Mouse (Mus musculus) MEL (cell line): ENCODE data around the gene Samd10. TPM values are rescaled to one million over a fixed set of nuclear protein-coding genes. Genes with fewer than 3 reads are reported as not detected.
A peak's percentile ranks its signal among the peaks of the same experiment; 100 is the strongest.

ENCODE experiments used
- DNase-seq: peaks from one replicate; pipeline ENCODE4 v3.0.0; 2011; ENCODE audit warnings: low read depth, low spot score
- H3K27ac ChIP-seq: 2 replicates; pipeline ENCODE4 v1.5.1; 2012; ENCODE audit warnings: low read depth, mild to moderate bottlenecking, control low read depth, low read length, moderate library complexity; ENCODE audit not compliant: control insufficient read depth
- H3K27me3 ChIP-seq, 2 experiments: fragments of 150-350 bp in 1 of 2; sonication (generic) in 1 of 2; 2 replicates each; pipeline ENCODE4 v1.6.1; 2012; ENCODE audit warnings: low read length in 2 of 2, mild to moderate bottlenecking in 2 of 2, improper control_type of control experiment in 1 of 2, moderate library complexity in 1 of 2; ENCODE audit not compliant: insufficient read depth in 2 of 2, control insufficient read depth in 1 of 2
- H3K36me3 ChIP-seq, 2 experiments: 2 replicates each; pipeline ENCODE4 v1.6.1; 2012 to 2014; ENCODE audit warnings: low read length in 2 of 2, improper control_type of control experiment in 1 of 2, inconsistent platforms in 1 of 2, mild to moderate bottlenecking in 1 of 2; ENCODE audit not compliant: insufficient read depth in 2 of 2, control insufficient read depth in 1 of 2
- H3K4me1 ChIP-seq, 2 experiments: fragments of 150-350 bp in 1 of 2; sonication (generic) in 1 of 2; 2 replicates each; pipeline ENCODE4 v1.6.1; 2012; ENCODE audit warnings: low read length in 2 of 2, improper control_type of control experiment in 1 of 2, mild to moderate bottlenecking in 1 of 2; ENCODE audit not compliant: insufficient read depth in 2 of 2, control insufficient read depth in 1 of 2
- H3K4me3 ChIP-seq, 2 experiments: fragments of 150-350 bp in 1 of 2; sonication (generic) in 1 of 2; 2 replicates each; pipeline ENCODE4 v1.5.1; 2012; ENCODE audit warnings: low read depth in 2 of 2, low read length in 2 of 2, mild to moderate bottlenecking in 2 of 2, moderate library complexity in 2 of 2, control low read depth in 1 of 2, improper control_type of control experiment in 1 of 2; ENCODE audit not compliant: control insufficient read depth in 1 of 2, insufficient read depth in 1 of 2
- H3K79me2 ChIP-seq: 2 replicates; pipeline ENCODE4 v1.6.1; 2012; ENCODE audit warnings: mild to moderate bottlenecking, low read length, moderate library complexity; ENCODE audit not compliant: control insufficient read depth, poor library complexity, insufficient read depth
- H3K9ac ChIP-seq: 2 replicates; pipeline ENCODE4 v1.6.1; 2012; ENCODE audit warnings: low read depth, mild to moderate bottlenecking, control low read depth, low read length, moderate library complexity; ENCODE audit not compliant: control insufficient read depth, poor library complexity, severe bottlenecking
- H3K9me3 ChIP-seq: fragments of 150-350 bp; sonication (generic); replicated peaks from 2 replicates; pipeline ENCODE4 v1.6.1; 2012; ENCODE audit warnings: mild to moderate bottlenecking, low read length, improper control_type of control experiment, moderate library complexity; ENCODE audit not compliant: insufficient read depth
- BHLHE40 ChIP-seq: IDR thresholded peaks from 2 replicates; pipeline ENCODE4 v1.6.1; 2012; ENCODE audit warnings: low read depth, mild to moderate bottlenecking, inconsistent platforms, low read length, improper control_type of control experiment, borderline replicate concordance
- CHD2 ChIP-seq: IDR thresholded peaks from 2 replicates; pipeline ENCODE4 v1.6.1; 2011; ENCODE audit warnings: low read length, improper control_type of control experiment
- E2F4 ChIP-seq: IDR thresholded peaks from 2 replicates; pipeline ENCODE4 v1.6.1; 2011; ENCODE audit warnings: low read depth, low read length, improper control_type of control experiment, borderline replicate concordance
- ELF1 ChIP-seq: IDR thresholded peaks from 2 replicates; pipeline ENCODE4 v1.6.1; 2014; ENCODE audit warnings: low read depth, mild to moderate bottlenecking, inconsistent platforms, low read length, improper control_type of control experiment, moderate library complexity
- GABPA ChIP-seq: IDR thresholded peaks from 2 replicates; pipeline ENCODE4 v1.6.1; 2012; ENCODE audit warnings: low read depth, mild to moderate bottlenecking, inconsistent platforms, low read length, improper control_type of control experiment, moderate library complexity
- GATA1 ChIP-seq: IDR thresholded peaks from 2 replicates; pipeline ENCODE4 v1.6.1; 2011; ENCODE audit warnings: low read depth, low read length, improper control_type of control experiment
- JUND ChIP-seq: IDR thresholded peaks from 2 replicates; pipeline ENCODE4 v1.6.1; 2011; ENCODE audit warnings: low read depth, mild to moderate bottlenecking, improper control_type of control experiment, low read length
- KAT2A ChIP-seq: conservative IDR thresholded peaks from 2 replicates; pipeline ENCODE4 v1.6.1; 2012; ENCODE audit warnings: low read depth, low read length, improper control_type of control experiment, inconsistent platforms
- MAFK ChIP-seq: IDR thresholded peaks from 2 replicates; pipeline ENCODE4 v1.6.1; 2011; ENCODE audit warnings: low read depth, mild to moderate bottlenecking, low read length, improper control_type of control experiment, borderline replicate concordance
- MAX ChIP-seq: IDR thresholded peaks from 2 replicates; pipeline ENCODE4 v1.6.1; 2011; ENCODE audit warnings: low read length, improper control_type of control experiment
- MEF2A ChIP-seq: IDR thresholded peaks from 2 replicates; pipeline ENCODE4 v1.6.1; 2014; ENCODE audit warnings: low read depth, mild to moderate bottlenecking, inconsistent platforms, low read length, improper control_type of control experiment; ENCODE audit not compliant: poor library complexity, insufficient replicate concordance, severe bottlenecking; ENCODE audit errors: extremely low read depth
- MYC ChIP-seq: IDR thresholded peaks from 2 replicates; pipeline ENCODE4 v1.6.1; 2011; ENCODE audit warnings: low read depth, mild to moderate bottlenecking, low read length, improper control_type of control experiment, moderate library complexity
- NELFE ChIP-seq: IDR thresholded peaks from 2 replicates; pipeline ENCODE4 v1.6.1; 2011; ENCODE audit warnings: low read depth, low read length, improper control_type of control experiment
- SMC3 ChIP-seq: IDR thresholded peaks from 2 replicates; pipeline ENCODE4 v1.6.1; 2011; ENCODE audit warnings: low read depth, low read length, improper control_type of control experiment
- TAL1 ChIP-seq: IDR thresholded peaks from 2 replicates; pipeline ENCODE4 v1.6.1; 2012; ENCODE audit warnings: mild to moderate bottlenecking, inconsistent platforms, low read length, moderate library complexity, mixed read lengths
- TCF12 ChIP-seq: IDR thresholded peaks from 2 replicates; pipeline ENCODE4 v1.6.1; 2014; ENCODE audit warnings: low read depth, mild to moderate bottlenecking, inconsistent platforms, low read length, improper control_type of control experiment, moderate library complexity
- USF1 ChIP-seq: IDR thresholded peaks from 2 replicates; pipeline ENCODE4 v1.6.1; 2014; ENCODE audit warnings: low read depth, mild to moderate bottlenecking, inconsistent platforms, low read length, improper control_type of control experiment, moderate library complexity
- ZC3H11A ChIP-seq: IDR thresholded peaks from 2 replicates; pipeline ENCODE4 v1.6.1; 2012; ENCODE audit warnings: low read depth, mild to moderate bottlenecking, inconsistent platforms, low read length, improper control_type of control experiment
- ZMIZ1 ChIP-seq: IDR thresholded peaks from 2 replicates; pipeline ENCODE4 v1.6.1; 2012; ENCODE audit warnings: low read depth, mild to moderate bottlenecking, inconsistent platforms, low read length, improper control_type of control experiment, moderate library complexity
- ZNF384 ChIP-seq: IDR thresholded peaks from 2 replicates; pipeline ENCODE4 v1.6.1; 2012; ENCODE audit warnings: low read depth, mild to moderate bottlenecking, inconsistent platforms, low read length, improper control_type of control experiment
- polyA plus RNA-seq, 2 experiments: library from polyadenylated mRNA; stranded (reverse) in 1 of 2; unstranded in 1 of 2; fragments of >175 nt in 1 of 2; fragments of >200 nt in 1 of 2; gene quantifications; 2 replicates each; pipeline versions ENCODE4 v1.2.1 to v1.2.4; 2012; ENCODE audit warnings: low replicate concordance in 2 of 2, low read depth in 1 of 2; ENCODE audit not compliant: insufficient read length in 2 of 2, insufficient read depth in 1 of 2, missing spikeins in 1 of 2
- total RNA-seq: library from RNA; depleted of rRNA; stranded (reverse); fragments of 300-350 nt; gene quantifications from 2 replicates; pipeline ENCODE4 v1.2.3, GENCODE M21; 2012

Samd10 gene
- total and polyA plus RNA-seq, 3 experiments = 0.89 to 4.6 TPM; not detected in 1

DNA sequence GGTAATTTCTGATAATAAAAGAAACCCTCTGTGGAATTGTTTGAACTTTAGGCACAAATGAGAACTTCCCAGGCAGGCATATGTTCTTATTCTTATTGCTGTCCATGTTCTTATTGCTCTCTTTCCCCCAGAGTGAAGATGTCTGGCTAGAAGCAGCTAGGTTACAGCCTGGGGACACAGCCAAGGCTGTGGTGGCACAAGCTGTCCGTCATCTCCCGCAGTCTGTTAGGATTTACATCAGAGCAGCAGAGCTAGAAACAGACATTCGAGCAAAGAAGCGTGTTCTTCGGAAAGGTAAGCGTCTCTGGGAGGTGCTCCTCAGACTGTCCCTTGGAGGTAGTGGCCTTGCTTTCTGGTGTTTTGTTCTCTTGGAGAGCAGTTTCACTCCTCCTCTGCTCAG is 33.6 kb upstream of the Samd10 start:
- H3K36me3 ChIP-seq = peaks cover 0 to 12% of the 10 kb centered on the region in 2 experiments; a peak in 2 of 4 replicates

DNA sequence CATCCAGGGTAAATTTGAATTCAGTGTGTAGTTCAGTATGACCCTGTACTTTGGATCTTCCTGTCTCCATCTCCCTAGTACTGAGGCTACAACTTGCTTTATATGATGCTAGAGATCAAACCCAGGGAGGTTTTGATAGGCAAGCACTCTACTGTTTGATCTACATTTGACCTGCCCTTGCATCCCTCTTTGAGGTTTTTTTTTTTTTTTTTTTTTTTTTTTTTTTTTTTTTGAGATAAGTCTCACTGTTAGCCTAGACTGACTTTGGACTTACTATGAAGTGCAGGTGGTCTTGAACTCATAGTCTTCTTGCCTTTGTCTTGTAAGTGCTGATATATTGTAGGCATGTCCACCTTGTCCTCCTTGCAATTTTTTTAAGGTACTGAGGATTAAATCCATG is 29.5 kb upstream of the Samd10 start:
- Histone ChIP-seq H3K27ac (no peak overlapping the region), H3K27me3 (no peaks in the 10 kb centered on the region), H3K9me3 (no peaks in the 10 kb centered on the region), H3K4me3 (no peak overlapping the region), H3K9ac (no peak overlapping the region), H3K36me3 (peaks cover 5 to 11% of the 10 kb centered on the region in 2 experiments), H3K4me1 (peaks cover 0 to 4% of the 10 kb centered on the region in 2 experiments; a peak in 1 of 4 replicates), H3K79me2 (no peaks in the 10 kb centered on the region)
- no peak for DNase-seq
- no peak for TF ChIP-seq MYC
- peak; percentile 58 for TF ChIP-seq ZNF384
- no peak for TF ChIP-seq MAX

More for the DNA sequence above, 33.6 kb upstream of the Samd10 start:
- no peaks in the 10 kb centered on the region for H3K4me1 ChIP-seq
- no peak overlapping the region for H3K27ac ChIP-seq
- H3K27me3 ChIP-seq = no peaks in the 10 kb centered on the region
- TF ChIP-seq KAT2A (no peak), MEF2A (no peak), TCF12 (no peak), SMC3 (no peak), BHLHE40 (no peak), ZC3H11A (no peak), CHD2 (no peak), ELF1 (no peak), E2F4 (no peak), TAL1 (no peak), JUND (no peak), NELFE (no peak), GATA1 (no peak), GABPA (no peak), MAFK (no peak), ZMIZ1 (no peak), MAX (no peak), USF1 (no peak)
- TF ChIP-seq, all 39 proteins: peak for 0
- DNase-seq = no peak
- H3K9me3 ChIP-seq = no peaks in the 10 kb centered on the region
- H3K79me2 ChIP-seq = no peaks in the 10 kb centered on the region
- H3K4me3 ChIP-seq = no peak overlapping the region
- H3K9ac ChIP-seq = no peak overlapping the region
